Mouse (Mus musculus): ENCODE measurements around the gene Larp4b. TPM values are rescaled to one million over a fixed set of nuclear protein-coding genes. Genes with fewer than 3 reads are reported as not detected.

Larp4b gene
- total RNA-seq, 2 experiments from 2014 or later = 80.8 to 88.5 TPM

GRCm38 (mm10) chr13:9120835-9121542, 27.3 kb downstream of the Larp4b start:
- no peak for DNase-seq (ENCODE audit: low spot score in 2 of 2)

DNA sequence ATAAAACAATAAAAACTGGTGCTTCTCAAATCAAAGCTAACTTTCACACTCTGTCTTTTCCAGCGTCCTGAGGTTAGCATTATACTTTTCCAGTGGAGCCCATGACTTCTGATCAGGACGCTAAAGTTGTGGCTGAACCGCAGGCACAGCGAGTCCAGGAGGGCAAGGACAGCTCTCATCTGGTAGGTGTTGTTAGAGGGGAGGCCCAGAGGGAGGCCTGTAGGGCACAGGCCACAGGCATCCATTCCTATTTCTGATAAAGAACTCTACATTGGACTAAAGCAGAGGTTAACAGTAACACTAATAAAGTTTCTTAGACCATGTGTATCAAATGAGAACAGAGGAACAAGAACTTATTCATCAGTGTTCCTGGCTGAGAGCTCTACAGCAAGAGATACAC, 28.4 kb downstream of the Larp4b start:
- no peak for DNase-seq (ENCODE audit: low spot score in 2 of 2)

- no peak for DNase-seq (ENCODE audit: low spot score in 2 of 2)
These were observed 31.5 kb downstream of the Larp4b start for GRCm38 (mm10) chr13:9125193-9125592.

- no peak for DNase-seq (ENCODE audit: low spot score in 2 of 2)
These were observed 34.0 kb downstream of the Larp4b start for GRCm38 (mm10) chr13:9127715-9128114.

DNA sequence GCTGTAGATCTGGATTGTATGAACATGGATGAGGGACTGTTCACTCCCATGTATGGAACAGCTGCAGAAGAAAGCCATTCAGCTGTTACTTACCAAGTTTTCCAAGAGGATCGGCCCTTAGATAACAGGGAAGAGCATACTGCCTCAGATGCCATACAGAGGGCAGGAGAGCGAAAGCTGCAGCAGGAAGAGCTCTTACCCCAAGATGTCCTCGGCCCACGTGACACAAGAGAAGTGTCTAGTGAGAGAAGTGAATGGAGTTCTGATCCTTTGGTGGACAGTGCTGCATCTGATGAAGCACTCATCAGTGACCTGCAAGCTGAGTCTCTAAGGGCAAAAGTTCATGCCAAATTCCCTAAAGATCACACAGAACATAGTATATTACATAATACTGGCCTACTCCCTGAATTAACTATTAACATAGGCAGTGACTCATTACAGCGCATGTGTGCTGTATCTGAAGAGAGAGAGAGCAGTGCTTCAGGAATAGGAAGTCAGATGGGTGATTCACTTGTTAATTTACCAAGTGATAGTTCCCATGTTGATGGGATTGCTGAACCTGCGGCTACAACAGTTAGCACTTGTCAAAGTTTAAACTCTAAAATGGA, 35.1 kb downstream of the Larp4b start:
- no peak for DNase-seq (ENCODE audit: low spot score in 2 of 2)

- no peak for DNase-seq (ENCODE audit: low spot score in 2 of 2)
These were observed 40.7 kb downstream of the Larp4b start for GRCm38 (mm10) chr13:9134421-9134820.

DNA sequence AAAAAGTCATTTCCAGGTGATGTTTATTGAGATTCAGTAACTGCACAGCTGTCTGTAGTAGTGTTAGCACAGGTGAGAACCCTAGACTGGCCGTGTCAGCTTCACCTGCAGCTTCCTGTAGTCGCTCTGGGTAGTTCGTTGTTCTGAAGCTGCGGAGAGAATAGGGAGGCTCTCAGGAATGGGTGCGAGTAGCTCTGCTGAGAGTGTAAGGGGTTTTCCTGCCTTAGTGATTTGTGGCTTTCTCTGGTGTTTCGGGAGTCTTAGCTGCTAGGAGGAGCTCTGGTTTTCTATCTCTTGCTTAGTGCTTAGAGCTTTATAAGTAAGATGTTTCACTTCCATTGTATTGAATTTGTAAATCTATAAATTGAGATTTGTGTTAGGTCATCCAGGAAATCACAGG, 42.4 kb downstream of the Larp4b start:
- DNase-seq (ENCODE audit: low spot score in 2 of 2) = no peak

- DNase-seq (ENCODE audit: low spot score in 2 of 2) = no peak
These were observed 43.1 kb downstream of the Larp4b start for GRCm38 (mm10) chr13:9136733-9137132.

DNA sequence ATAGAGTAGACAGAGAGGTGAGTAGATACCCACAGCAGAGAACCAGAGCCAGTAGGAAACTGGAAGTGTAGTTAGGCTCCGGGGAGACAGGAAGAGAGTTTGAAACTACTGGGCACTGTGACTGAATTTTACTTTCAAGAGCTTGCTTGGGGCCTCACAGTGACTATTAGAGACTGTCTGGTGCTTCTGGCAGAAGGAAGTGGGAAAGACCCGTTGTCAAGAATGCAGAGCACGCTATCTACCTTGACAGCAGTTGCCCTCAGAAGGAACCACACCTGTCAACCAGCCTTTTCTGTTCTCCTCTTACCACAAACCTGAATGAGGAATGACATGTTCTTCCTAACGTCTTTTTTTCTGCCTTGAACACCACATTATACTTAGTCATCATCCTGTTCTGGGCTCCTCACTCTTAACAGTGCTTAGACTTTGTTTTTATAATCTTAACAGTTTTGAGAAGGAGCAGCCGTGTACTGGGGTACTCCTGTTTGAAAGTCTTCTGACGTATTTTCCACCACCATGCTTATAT, 45.8 kb downstream of the Larp4b start:
- DNase-seq (ENCODE audit: low spot score in 2 of 2) = no peak

DNA sequence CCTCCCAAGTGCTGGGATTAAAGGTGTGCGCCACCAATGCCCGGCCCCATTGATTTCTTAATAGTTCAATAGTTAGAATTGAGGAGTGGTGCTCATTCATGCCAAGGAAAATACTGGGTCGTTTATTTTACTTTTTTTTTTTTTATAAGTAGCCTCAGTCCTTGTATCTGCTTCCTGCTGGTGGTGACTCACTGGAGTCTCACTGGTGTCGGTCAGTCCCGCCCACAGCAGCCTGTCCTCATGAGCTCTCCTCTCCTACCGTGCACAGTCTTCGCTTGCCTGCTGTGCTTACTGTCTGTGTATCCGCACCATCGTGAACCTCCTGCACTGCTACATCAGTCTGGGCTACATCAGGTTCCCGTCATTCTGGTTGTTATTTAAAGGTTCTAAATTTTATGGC, 46.5 kb downstream of the Larp4b start:
- no peak for DNase-seq (ENCODE audit: low spot score in 2 of 2)

- no peak for DNase-seq (ENCODE audit: low spot score in 2 of 2)
These were observed 48.7 kb downstream of the Larp4b start for GRCm38 (mm10) chr13:9142371-9142770.

DNA sequence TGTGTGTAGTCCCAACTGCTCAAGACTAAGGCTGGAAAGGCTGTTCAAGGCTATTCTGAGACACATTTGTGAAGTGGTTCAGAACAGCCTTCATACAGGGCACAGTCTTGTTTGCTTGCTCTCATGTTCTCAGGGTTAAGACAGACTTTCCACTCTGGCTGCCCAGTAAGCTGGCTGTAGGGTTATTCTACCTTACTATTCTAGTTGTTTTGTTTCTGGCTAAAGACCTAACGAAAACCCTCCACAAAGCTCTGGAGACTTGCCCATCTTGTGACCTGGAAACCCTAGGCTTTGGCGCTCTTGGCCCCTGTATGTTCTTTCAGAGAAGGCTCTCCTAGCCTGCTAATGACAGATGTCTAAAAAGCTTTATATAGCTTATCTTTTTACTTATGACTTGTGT, 55.1 kb downstream of the Larp4b start:
- DNase-seq (ENCODE audit: low spot score in 2 of 2) = no peak

DNA sequence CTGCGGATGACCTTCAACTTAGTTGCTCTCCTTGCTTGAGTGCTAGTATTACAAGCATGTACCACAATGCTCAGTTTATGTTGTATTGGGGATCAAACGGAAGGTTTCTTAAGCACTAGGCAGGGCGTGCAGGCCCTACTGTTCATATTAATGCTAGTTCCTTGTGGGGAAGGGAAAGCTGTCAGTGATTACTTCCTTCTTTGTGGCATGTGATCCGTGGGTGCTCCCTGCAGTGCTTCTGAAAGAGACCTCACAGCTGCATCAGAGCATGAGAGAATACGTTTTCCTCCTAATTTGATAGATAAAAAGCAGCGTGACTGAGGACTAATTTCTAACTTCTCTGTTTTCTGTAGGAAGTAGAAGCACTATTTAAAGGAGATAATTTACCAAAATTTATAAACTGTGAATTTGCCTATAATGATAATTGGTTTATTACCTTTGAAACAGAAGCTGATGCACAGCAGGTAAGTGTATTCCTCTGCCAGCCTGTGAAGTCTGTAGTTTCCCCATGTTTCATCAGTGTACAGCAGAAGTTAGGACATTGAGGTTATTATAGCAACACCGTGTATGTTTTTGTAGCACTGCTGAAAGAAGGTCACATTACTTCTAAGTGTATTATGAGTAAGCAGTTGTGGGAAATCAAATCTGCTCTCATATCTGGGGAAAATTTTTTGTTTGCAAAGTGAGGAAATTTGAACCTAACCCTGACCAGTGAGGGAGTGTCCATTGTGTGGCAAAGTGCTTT, 56.0 kb downstream of the Larp4b start:
- no peak for DNase-seq (ENCODE audit: low spot score in 2 of 2)

- DNase-seq (ENCODE audit: low spot score in 2 of 2) = no peak
These were observed 57.4 kb downstream of the Larp4b start for GRCm38 (mm10) chr13:9151100-9151499.

- DNase-seq (ENCODE audit: low spot score in 2 of 2) = no peak
These were observed 57.9 kb downstream of the Larp4b start for GRCm38 (mm10) chr13:9151619-9152018.

GRCm38 (mm10) chr13:9152267-9152666, 58.6 kb downstream of the Larp4b start:
- no peak for DNase-seq (ENCODE audit: low spot score in 2 of 2)

- no peak for DNase-seq (ENCODE audit: low spot score in 2 of 2)
These were observed 60.1 kb downstream of the Larp4b start for GRCm38 (mm10) chr13:9153803-9154202.

- DNase-seq (ENCODE audit: low spot score in 2 of 2) = no peak
These were observed 65.6 kb downstream of the Larp4b start for GRCm38 (mm10) chr13:9159282-9159681.

GRCm38 (mm10) chr13:9162888-9163287, 69.2 kb downstream of the Larp4b start:
- DNase-seq (ENCODE audit: low spot score in 2 of 2) = no peak

GRCm38 (mm10) chr13:9167842-9168241, 74.2 kb downstream of the Larp4b start:
- no peak for DNase-seq (ENCODE audit: low spot score in 2 of 2)

DNA sequence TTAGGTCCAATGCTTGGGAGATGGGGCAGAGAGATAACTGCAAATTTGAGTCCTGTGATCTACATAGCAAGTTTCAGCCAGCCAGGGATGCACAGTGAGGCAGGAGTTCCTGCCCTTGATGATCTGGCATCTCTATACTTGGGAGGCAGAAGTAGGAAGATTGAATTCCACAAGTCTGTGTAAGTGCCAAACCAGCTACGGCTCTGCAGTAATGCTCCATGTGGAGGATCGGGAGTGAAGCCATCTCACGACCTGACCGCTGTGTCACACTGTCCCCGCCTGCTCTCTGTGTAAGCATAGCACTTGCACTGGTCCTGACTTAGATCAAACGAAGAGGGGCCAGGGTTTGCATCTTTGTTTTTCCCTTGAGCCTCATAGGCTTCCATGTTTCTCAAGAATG, 75.9 kb downstream of the Larp4b start:
- no peak for DNase-seq (ENCODE audit: low spot score in 2 of 2)

- no peak for DNase-seq (ENCODE audit: low spot score in 2 of 2)
These were observed 77.0 kb downstream of the Larp4b start for GRCm38 (mm10) chr13:9170726-9171125.

Measured in adrenal gland, postnatal 4 days (tissue).